Mouse (Mus musculus) liver, embryonic 11.5 days (tissue): ENCODE data around the gene Spata2l. TPM values are rescaled to one million over a fixed set of nuclear protein-coding genes. Genes with fewer than 3 reads are reported as not detected.
"Not testable (repeated sequence)": the region's sequence is repeated elsewhere in the genome, so short reads cannot be mapped to it uniquely, and the experiment has no call there.

Experiments
- ATAC-seq: fragments of 200-750 bp; cut with Nextera tagmentation; replicated peaks from 2 replicates; pipeline ENCODE4 v1.8.0; 2017; ENCODE audit warnings: moderate number of reproducible peaks, mild to moderate bottlenecking, moderate TSS enrichment, moderate library complexity; ENCODE audit not compliant: low FRiP score
- DNase-seq: peaks from one replicate; pipeline ENCODE4 v3.0.0-alpha.2; 2017; ENCODE audit warnings: low spot score
- H3K27ac ChIP-seq: fragments of 300-500 bp; sonication (generic); 2 replicates; pipeline ENCODE4 v1.5.1; 2014; ENCODE audit warnings: mild to moderate bottlenecking, low read depth, low read length, control low read depth
- H3K27me3 ChIP-seq: fragments of 300-500 bp; sonication (generic); replicated peaks from 2 replicates; pipeline ENCODE4 v1.6.1; 2014; ENCODE audit warnings: low read length, mixed read lengths; ENCODE audit not compliant: control insufficient read depth, insufficient read depth
- H3K36me3 ChIP-seq: fragments of 300-500 bp; sonication (generic); 2 replicates; pipeline ENCODE4 v1.6.1; 2014; ENCODE audit warnings: mild to moderate bottlenecking, low read length, moderate library complexity, mixed read lengths; ENCODE audit not compliant: control insufficient read depth, insufficient read depth
- H3K4me1 ChIP-seq: fragments of 300-500 bp; sonication (generic); replicated peaks from 2 replicates; pipeline ENCODE4 v1.6.1; 2014; ENCODE audit warnings: low read length, mixed read lengths; ENCODE audit not compliant: control insufficient read depth, insufficient read depth
- H3K4me2 ChIP-seq: fragments of 300-500 bp; sonication (generic); 2 replicates; pipeline ENCODE4 v1.6.1; 2014; ENCODE audit warnings: mild to moderate bottlenecking, control low read depth, moderate library complexity
- H3K4me3 ChIP-seq: fragments of 300-500 bp; sonication (generic); 2 replicates; pipeline ENCODE4 v1.5.1; 2014; ENCODE audit warnings: low read depth, low read length, control low read depth
- H3K9ac ChIP-seq: fragments of 300-500 bp; sonication (generic); 2 replicates; pipeline ENCODE4 v1.6.1; 2014; ENCODE audit warnings: low read depth, low read length, control low read depth
- H3K9me3 ChIP-seq: fragments of 300-500 bp; sonication (generic); 2 replicates; pipeline ENCODE4 v1.6.1; 2016; ENCODE audit warnings: low read length, inconsistent platforms, mixed read lengths; ENCODE audit not compliant: control insufficient read depth
- WGBS: fragments of 180-500 bp; shearing (Covaris S2); extraction: QIAGEN DNeasy Blood & Tissue Kit; methylation state at CpG from one replicate; pipeline ENCODE4 v1.1.7; 2014; 5-methylcytosine and 5-hydroxymethylcytosine counted together
- polyA plus RNA-seq: library from polyadenylated mRNA; unstranded; fragments of >200 nt; fragmentation: Nextera tagmentation; extraction: Ambion mirVana; gene quantifications from 2 replicates; pipeline ENCODE4 v1.2.1, GENCODE M21; 2014

The Spata2l gene
- 2.0 and 2.2 TPM in 2 replicates for polyA plus RNA-seq

DNA sequence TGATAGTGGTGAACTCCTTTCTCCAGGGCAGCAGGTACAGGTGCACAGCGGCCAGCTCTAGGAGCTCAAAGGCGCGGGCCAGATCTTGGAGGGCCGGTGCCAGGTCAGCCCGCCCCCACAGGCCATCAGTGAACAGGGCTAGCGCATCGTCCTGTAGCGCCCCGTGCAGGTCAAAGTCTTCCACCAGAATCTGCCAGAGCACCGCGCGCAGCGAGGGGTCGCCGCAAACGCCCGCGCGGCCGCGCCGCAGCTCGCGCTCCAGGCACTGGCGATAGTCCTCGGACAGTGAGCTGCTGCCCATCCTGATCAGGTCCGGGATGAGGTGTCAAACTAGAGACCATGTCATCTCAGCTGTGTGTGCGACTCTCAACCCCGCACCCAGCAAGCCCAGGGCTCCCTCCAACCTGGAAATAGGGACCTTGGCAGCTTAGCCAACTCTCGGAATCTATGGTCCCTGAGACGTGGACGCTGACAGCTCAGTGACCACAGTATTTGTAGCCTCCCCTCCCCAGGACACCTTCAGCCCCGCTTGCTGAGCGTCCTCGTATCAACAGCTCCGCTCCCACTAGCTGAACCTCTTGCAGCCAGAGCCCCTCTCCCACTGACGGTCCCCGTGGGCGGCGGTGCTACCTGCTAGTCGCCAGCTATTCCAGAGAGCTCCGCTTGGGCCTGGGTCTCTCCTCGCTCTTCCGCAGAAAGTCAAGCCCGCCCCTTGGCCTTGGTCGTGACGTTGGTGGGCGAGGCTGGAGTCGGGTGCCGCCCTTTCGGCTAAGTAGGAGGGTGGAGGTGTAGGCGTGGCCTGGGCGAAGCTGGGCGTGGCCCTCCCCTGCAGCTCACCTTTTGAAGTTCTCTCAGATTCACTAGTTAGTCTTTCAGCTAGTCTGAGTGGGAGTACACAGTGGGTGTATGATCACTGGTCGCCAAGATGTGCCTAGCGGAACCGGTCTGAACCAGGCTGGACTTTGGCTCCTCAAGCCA is at the start of gene Spata2l:
Spata2l (minus strand) TSS at position 714 of the 978 bp plus-strand sequence.
- Histone ChIP-seq H3K9ac (peak within 1 kb of the TSS; percentile 62), H3K4me3 (peak within 1 kb of the TSS; percentile 60), H3K36me3 (no peaks in the 10 kb centered on the region), H3K27ac (no peak within 1 kb of the TSS), H3K4me2 (peak within 1 kb of the TSS; percentile 99), H3K9me3 (no peaks in the 10 kb centered on the region), H3K27me3 (peaks cover 16% of the 10 kb centered on the region), H3K4me1 (peaks cover 10% of the 10 kb centered on the region)
- WGBS: 2% methylated on average over 57 of the region's 57 CpGs
- ATAC-seq (peak; percentile 85), DNase-seq (peak; percentile 86)

DNA sequence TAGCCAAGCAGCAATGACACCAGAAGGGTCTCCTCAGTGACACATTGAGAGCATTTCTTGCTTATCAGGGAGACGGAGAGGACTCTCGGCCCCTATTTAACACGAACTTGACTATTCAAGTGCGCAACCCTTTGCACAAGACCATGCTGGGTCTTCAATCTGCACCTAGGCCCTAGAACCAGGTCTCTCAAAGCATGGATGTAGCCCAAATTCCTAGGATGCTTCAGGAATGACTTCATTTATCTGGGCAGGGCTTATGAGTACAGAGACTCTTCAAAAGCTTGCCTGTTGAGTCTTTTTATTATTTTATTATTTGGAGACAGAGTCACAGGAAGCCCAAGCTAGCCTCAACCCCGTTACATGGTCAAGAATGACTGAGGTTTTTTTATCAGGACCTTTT is 48.5 kb upstream of the Spata2l start:
- Histone ChIP-seq H3K9ac (no peak overlapping the region), H3K36me3 (peaks cover 26% of the 10 kb centered on the region; the same call in 1 of the 2 replicates), H3K4me3 (no peak overlapping the region), H3K9me3 (no peaks in the 10 kb centered on the region), H3K4me1 (no peaks in the 10 kb centered on the region), H3K27ac (no peak overlapping the region), H3K4me2 (no peak overlapping the region), H3K27me3 (no peaks in the 10 kb centered on the region)
- DNase-seq (no peak), ATAC-seq (no peak)
- 86% methylated on average over 5 of the region's 5 CpGs for WGBS

DNA sequence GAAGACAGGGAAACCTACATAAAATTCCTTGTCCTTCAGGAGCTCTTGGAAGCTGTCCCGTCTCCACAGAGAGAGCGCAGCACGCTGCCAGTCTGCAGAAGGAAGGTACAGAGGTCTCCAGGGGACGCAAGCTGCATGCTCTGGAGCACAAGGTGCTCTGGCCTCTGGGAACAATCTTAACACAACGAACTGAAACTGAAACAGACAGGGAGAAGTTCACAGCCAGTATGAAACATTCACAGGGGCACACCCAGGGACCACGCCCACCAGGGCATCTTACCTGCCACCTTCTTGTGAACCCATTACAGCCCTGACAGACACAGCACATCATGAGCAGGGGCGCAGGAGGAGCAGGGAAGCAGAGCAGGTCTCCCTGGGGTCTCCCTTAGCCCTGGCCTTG is 48.0 kb upstream of the Spata2l start:
- H3K4me3 ChIP-seq: no peak overlapping the region
- ATAC-seq (no peak), DNase-seq (no peak)
- H3K27ac ChIP-seq: no peak overlapping the region
- WGBS: 88% methylated on average over 7 of the region's 7 CpGs
- no peak overlapping the region for H3K9ac ChIP-seq
- H3K27me3 ChIP-seq: no peaks in the 10 kb centered on the region
- no peaks in the 10 kb centered on the region for H3K9me3 ChIP-seq
- no peaks in the 10 kb centered on the region for H3K4me1 ChIP-seq
- H3K36me3 ChIP-seq: peaks cover 26% of the 10 kb centered on the region; the same call in 1 of the 2 replicates
- H3K4me2 ChIP-seq: no peak overlapping the region

DNA sequence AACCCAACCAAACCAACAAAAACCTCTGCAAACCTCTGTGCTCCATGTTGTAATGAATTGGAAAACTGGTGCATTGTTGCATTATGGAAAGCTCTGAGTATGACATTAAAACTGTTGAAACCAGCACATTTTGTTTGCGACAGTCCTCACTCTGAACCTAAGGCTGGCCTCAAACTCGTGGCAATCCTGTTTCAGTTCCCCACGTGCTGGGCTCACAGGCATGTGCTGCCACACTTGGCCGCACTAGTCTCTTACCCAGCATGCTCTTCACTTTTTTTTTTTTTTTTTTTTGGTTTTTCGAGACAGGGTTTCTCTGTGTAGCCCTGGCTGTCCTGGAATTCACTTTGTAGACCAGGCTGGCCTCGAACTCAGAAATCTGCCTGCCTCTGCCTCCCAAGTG is 47.0 kb upstream of the Spata2l start:
- 80% methylated on average over 4 of the region's 6 CpGs for WGBS
- not testable (repeated sequence) for H3K9me3 ChIP-seq, DNase-seq, H3K27me3 ChIP-seq, H3K4me1 ChIP-seq, H3K9ac ChIP-seq, H3K4me3 ChIP-seq, ATAC-seq, H3K27ac ChIP-seq, H3K4me2 ChIP-seq
- peaks cover 16% of the 10 kb centered on the region; the same call in 1 of the 2 replicates for H3K36me3 ChIP-seq

DNA sequence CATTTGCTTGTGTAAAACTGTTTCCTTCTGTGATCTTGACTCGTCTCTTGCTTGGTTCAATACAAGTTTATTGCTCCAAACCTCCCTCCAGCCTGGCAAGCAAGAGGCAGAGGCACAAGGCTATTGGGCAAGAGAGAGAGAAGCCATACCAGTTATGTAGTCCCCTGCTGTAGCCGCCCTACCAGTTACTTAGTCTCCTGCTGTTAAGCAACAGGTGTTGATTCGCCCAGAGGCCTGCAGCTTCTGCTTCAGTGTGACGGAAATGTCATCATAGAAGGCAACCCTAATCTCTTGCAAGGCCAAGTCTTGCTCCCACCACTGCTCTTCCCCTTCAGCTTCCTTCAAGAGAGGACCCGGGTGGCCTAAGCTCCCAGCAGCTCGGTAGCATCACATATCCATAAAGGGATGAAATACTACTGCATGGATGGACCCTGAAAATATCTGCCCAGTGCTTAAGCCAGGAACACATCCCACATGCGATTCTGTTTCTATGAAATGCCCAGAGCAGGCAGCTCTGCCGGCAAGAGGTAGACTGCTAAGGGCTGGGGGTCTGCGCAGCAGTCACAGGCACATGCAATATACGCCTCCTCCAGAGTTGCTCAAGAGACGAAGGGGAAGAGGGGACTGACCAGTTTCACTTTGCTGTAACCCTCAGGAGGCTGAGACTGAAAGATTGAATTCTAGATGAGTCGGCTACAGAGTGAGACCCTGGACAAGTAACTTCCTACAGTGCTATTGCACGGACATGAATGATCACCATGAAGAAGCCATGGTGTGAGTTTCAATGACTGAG is 44.5 kb upstream of the Spata2l start:
- ATAC-seq (no peak), DNase-seq (no peak)
- Histone ChIP-seq H3K36me3 (peaks cover 16% of the 10 kb centered on the region; the same call in 1 of the 2 replicates), H3K4me1 (no peaks in the 10 kb centered on the region), H3K4me3 (no peak overlapping the region), H3K9ac (no peak overlapping the region), H3K4me2 (no peak overlapping the region), H3K27me3 (no peaks in the 10 kb centered on the region), H3K9me3 (no peaks in the 10 kb centered on the region), H3K27ac (no peak overlapping the region)
- 88% methylated on average over 13 of the region's 13 CpGs for WGBS

DNA sequence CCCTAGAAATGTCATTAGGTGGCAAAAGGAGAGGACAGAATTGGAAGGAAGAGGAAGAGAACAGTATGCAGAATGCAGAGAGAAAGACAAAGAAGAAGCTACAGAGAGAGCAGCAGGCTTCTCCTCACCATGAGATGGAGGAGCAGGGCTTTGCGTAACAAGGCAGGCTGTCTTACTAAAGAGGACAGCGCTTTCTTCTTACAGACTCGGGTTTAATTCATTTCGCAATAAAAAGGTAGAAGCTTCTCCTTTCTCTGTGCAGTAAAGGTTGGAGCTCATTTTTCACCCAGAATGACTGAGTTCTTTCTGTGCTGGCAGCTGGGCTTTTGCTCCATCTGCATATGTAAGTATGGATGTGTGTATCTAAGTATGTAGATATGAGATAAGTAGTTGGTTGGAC is 43.8 kb upstream of the Spata2l start:
- Histone ChIP-seq H3K36me3 (peaks cover 16% of the 10 kb centered on the region; the same call in 1 of the 2 replicates), H3K4me3 (no peak overlapping the region), H3K27ac (no peak overlapping the region), H3K27me3 (no peaks in the 10 kb centered on the region), H3K4me1 (no peaks in the 10 kb centered on the region), H3K9ac (no peak overlapping the region), H3K9me3 (no peaks in the 10 kb centered on the region), H3K4me2 (no peak overlapping the region)
- DNase-seq: no peak
- no peak for ATAC-seq
- WGBS: 84% methylated on average over 4 of the region's 4 CpGs

DNA sequence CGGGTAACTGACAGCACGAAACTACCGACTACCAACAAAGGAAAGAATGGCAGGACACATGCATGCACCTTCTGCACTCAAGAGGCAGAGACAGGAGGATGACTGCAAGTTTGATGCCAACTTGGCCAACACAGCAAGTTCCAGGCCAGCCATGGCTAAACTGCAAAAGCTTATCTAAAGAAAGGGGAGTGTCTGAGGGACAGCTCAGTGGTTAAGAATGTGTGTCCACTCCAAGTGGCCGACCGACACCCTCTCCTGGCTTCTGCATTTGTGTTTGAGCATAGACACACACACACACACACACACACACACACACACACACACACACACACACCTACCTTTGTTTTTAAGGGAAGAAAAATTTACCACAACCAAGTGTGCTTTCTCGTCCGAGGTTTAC is 42.4 kb upstream of the Spata2l start:
- Histone ChIP-seq H3K4me1 (no peaks in the 10 kb centered on the region), H3K36me3 (peaks cover 15% of the 10 kb centered on the region; the same call in 1 of the 2 replicates), H3K9ac (no peak overlapping the region), H3K4me2 (no peak overlapping the region), H3K27ac (no peak overlapping the region), H3K27me3 (no peaks in the 10 kb centered on the region), H3K9me3 (no peaks in the 10 kb centered on the region), H3K4me3 (no peak overlapping the region)
- no peak for ATAC-seq
- WGBS: 78% methylated on average over 7 of the region's 7 CpGs
- DNase-seq: no peak

DNA sequence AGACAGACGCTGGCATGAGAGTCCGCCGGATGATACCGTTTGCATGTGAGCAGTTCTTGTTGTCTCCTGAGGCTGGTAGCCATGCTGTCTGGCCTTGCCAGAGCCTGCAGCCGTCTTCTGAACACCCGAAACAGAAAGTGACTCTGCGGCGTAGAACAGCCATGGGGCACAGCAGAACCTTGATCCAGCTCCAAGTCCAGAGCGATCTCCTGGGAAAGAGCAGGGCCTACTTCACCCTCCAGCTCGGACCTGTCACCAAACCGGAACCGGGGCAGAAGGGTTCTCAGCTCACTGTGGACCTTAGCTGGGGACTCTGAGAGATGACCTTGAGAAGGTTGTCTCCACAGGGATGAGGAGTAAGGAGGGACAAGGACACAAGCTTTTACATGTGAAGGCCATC is 39.1 kb upstream of the Spata2l start:
- Histone ChIP-seq H3K27me3 (no peaks in the 10 kb centered on the region), H3K4me2 (no peak overlapping the region), H3K27ac (no peak overlapping the region), H3K9ac (no peak overlapping the region), H3K9me3 (no peaks in the 10 kb centered on the region), H3K36me3 (peaks cover 9% of the 10 kb centered on the region; the same call in 1 of the 2 replicates), H3K4me3 (no peak overlapping the region), H3K4me1 (no peaks in the 10 kb centered on the region)
- DNase-seq: no peak
- WGBS: 95% methylated on average over 12 of the region's 12 CpGs
- no peak for ATAC-seq
